Mouse (Mus musculus) lung, embryonic 15.5 days (tissue): ENCODE data around the gene Sgms1. TPM values are rescaled to one million over a fixed set of nuclear protein-coding genes. Genes with fewer than 3 reads are reported as not detected.

Source experiments
- ATAC-seq: fragments of 200-750 bp; cut with Nextera tagmentation; 2 replicates; pipeline ENCODE4 v1.8.0; 2017; ENCODE audit warnings: moderate number of reproducible peaks, borderline replicate concordance; ENCODE audit not compliant: low FRiP score, low TSS enrichment; ENCODE audit errors: extremely low read depth
- H3K27ac ChIP-seq: fragments of 300-500 bp; sonication (generic); 2 replicates; pipeline ENCODE4 v1.5.1; 2015; ENCODE audit warnings: moderate library complexity, mild to moderate bottlenecking, inconsistent platforms
- H3K27me3 ChIP-seq: fragments of 300-500 bp; sonication (generic); 2 replicates; pipeline ENCODE4 v1.6.1; 2015; ENCODE audit warnings: inconsistent platforms
- H3K36me3 ChIP-seq: fragments of 300-500 bp; sonication (generic); 2 replicates; pipeline ENCODE4 v1.6.1; 2015; ENCODE audit warnings: inconsistent platforms
- H3K4me1 ChIP-seq: fragments of 300-500 bp; sonication (generic); 2 replicates; pipeline ENCODE4 v1.6.1; 2015; ENCODE audit warnings: inconsistent platforms
- H3K4me2 ChIP-seq: fragments of 300-500 bp; sonication (generic); 2 replicates; pipeline ENCODE4 v1.6.1; 2015; ENCODE audit warnings: inconsistent platforms, mild to moderate bottlenecking, moderate library complexity
- H3K4me3 ChIP-seq: fragments of 300-500 bp; sonication (generic); 2 replicates; pipeline ENCODE4 v1.5.1; 2015; ENCODE audit warnings: mild to moderate bottlenecking, inconsistent platforms
- H3K9ac ChIP-seq: fragments of 300-500 bp; sonication (generic); 2 replicates; pipeline ENCODE4 v1.6.1; 2015; ENCODE audit warnings: inconsistent platforms
- H3K9me3 ChIP-seq: fragments of 300-500 bp; sonication (generic); 2 replicates; pipeline ENCODE4 v1.6.1; 2016; ENCODE audit warnings: inconsistent platforms
- WGBS: fragments of 180-500 bp; shearing (Covaris S2); methylation state at CpG from one replicate; pipeline ENCODE4 v1.1.7; 2015; 5-methylcytosine and 5-hydroxymethylcytosine counted together
- polyA plus RNA-seq: library from polyadenylated mRNA; unstranded; fragments of >200 nt; fragmentation: Nextera tagmentation; extraction: Ambion mirVana; gene quantifications from 2 replicates; pipeline ENCODE4 v1.2.1, GENCODE M21; 2015

Gene Sgms1
- polyA plus RNA-seq, 1 experiment from 2014 or later: 54.7 TPM

GRCm38 (mm10) chr19:32346624-32347341 lies 42.7 kb downstream of the Sgms1 start:
- no peak overlapping the region for H3K9ac ChIP-seq
- 70% methylated on average over 9 of the region's 9 CpGs for WGBS
- ATAC-seq: 0 out of 2 replicates have a peak, but pooled peaks have one; percentile 7
- H3K9me3 ChIP-seq: no peaks in the 10 kb centered on the region
- peaks cover 78% of the 10 kb centered on the region for H3K4me1 ChIP-seq
- 0 out of 2 replicates have a peak, but pooled peaks cover 2% of the 10 kb centered on the region for H3K36me3 ChIP-seq
- peak overlapping the region; percentile 5; the same call in 1 of the 2 replicates for H3K4me2 ChIP-seq
- H3K4me3 ChIP-seq: no peak overlapping the region
- peak overlapping the region; percentile 87 for H3K27ac ChIP-seq
- no peaks in the 10 kb centered on the region for H3K27me3 ChIP-seq

- no peak overlapping the region for H3K4me2 ChIP-seq
- no peak overlapping the region for H3K9ac ChIP-seq
- ATAC-seq: peak; percentile 87; the same call in 1 of the 2 replicates
- H3K36me3 ChIP-seq: 0 out of 2 replicates have a peak, but pooled peaks cover 2% of the 10 kb centered on the region
- peaks cover 82% of the 10 kb centered on the region for H3K4me1 ChIP-seq
- peak overlapping the region; percentile 87 for H3K27ac ChIP-seq
- no peaks in the 10 kb centered on the region for H3K9me3 ChIP-seq
- H3K4me3 ChIP-seq: no peak overlapping the region
- 9% methylated on average over 3 of the region's 3 CpGs for WGBS
- no peaks in the 10 kb centered on the region for H3K27me3 ChIP-seq
Observed at GRCm38 (mm10) chr19:32346176-32346575, 43.3 kb downstream of the Sgms1 start.

GRCm38 (mm10) chr19:32345181-32345745 lies 44.3 kb downstream of the Sgms1 start:
- H3K4me1 ChIP-seq: peaks cover 85% of the 10 kb centered on the region
- peak overlapping the region; percentile 87 for H3K27ac ChIP-seq

GRCm38 (mm10) chr19:32344738-32345121 lies 44.8 kb downstream of the Sgms1 start:
- 28% methylated on average over 4 of the region's 4 CpGs for WGBS

More at GRCm38 (mm10) chr19:32345181-32345745, 44.3 kb downstream of the Sgms1 start:
- Histone ChIP-seq H3K4me2 (no peak overlapping the region), H3K27me3 (no peaks in the 10 kb centered on the region), H3K9ac (no peak overlapping the region), H3K9me3 (no peaks in the 10 kb centered on the region), H3K4me3 (no peak overlapping the region), H3K36me3 (0 out of 2 replicates have a peak, but pooled peaks cover 2% of the 10 kb centered on the region)
- no peak for ATAC-seq
- WGBS: 73% methylated on average over 6 of the region's 6 CpGs

GRCm38 (mm10) chr19:32343937-32344737 lies 45.4 kb downstream of the Sgms1 start:
- 26% methylated on average over 17 of the region's 17 CpGs for WGBS
- Histone ChIP-seq H3K27ac (no peak overlapping the region), H3K4me1 (peaks cover 80% of the 10 kb centered on the region), H3K27me3 (no peaks in the 10 kb centered on the region), H3K36me3 (no peaks in the 10 kb centered on the region), H3K4me3 (no peak overlapping the region), H3K4me2 (peak overlapping the region; percentile 22; the same call in 1 of the 2 replicates), H3K9me3 (no peaks in the 10 kb centered on the region), H3K9ac (no peak overlapping the region)
- ATAC-seq: no peak

More at GRCm38 (mm10) chr19:32344738-32345121, 44.8 kb downstream of the Sgms1 start:
- no peak overlapping the region for H3K9ac ChIP-seq
- no peak overlapping the region for H3K4me3 ChIP-seq
- H3K36me3 ChIP-seq: no peaks in the 10 kb centered on the region
- ATAC-seq: no peak
- H3K27ac ChIP-seq: no peak overlapping the region
- no peaks in the 10 kb centered on the region for H3K9me3 ChIP-seq
- no peak overlapping the region for H3K4me2 ChIP-seq
- H3K27me3 ChIP-seq: no peaks in the 10 kb centered on the region
- H3K4me1 ChIP-seq: peaks cover 83% of the 10 kb centered on the region

- Histone ChIP-seq H3K36me3 (no peaks in the 10 kb centered on the region), H3K4me2 (no peak overlapping the region), H3K4me1 (peaks cover 75% of the 10 kb centered on the region), H3K27me3 (no peaks in the 10 kb centered on the region), H3K9ac (no peak overlapping the region), H3K4me3 (no peak overlapping the region), H3K9me3 (no peaks in the 10 kb centered on the region), H3K27ac (0 out of 2 replicates have a peak overlapping the region, but pooled peaks have one; percentile 19)
- no peak for ATAC-seq
- 76% methylated on average over 5 of the region's 5 CpGs for WGBS
Observed at GRCm38 (mm10) chr19:32342436-32342835, 47.1 kb downstream of the Sgms1 start.

- H3K27me3 ChIP-seq: no peaks in the 10 kb centered on the region
- 15% methylated on average over 2 of the region's 2 CpGs for WGBS
- ATAC-seq: 0 out of 2 replicates have a peak, but pooled peaks have one; percentile 6
- no peak overlapping the region for H3K27ac ChIP-seq
- H3K9me3 ChIP-seq: no peaks in the 10 kb centered on the region
- H3K4me1 ChIP-seq: peaks cover 64% of the 10 kb centered on the region
- H3K9ac ChIP-seq: no peak overlapping the region
- H3K4me3 ChIP-seq: no peak overlapping the region
- no peaks in the 10 kb centered on the region for H3K36me3 ChIP-seq
- H3K4me2 ChIP-seq: no peak overlapping the region
Observed at GRCm38 (mm10) chr19:32341091-32341490, 48.4 kb downstream of the Sgms1 start.

- no peak for ATAC-seq
- Histone ChIP-seq H3K9ac (no peak overlapping the region), H3K4me2 (no peak overlapping the region), H3K27me3 (no peaks in the 10 kb centered on the region), H3K4me3 (no peak overlapping the region), H3K36me3 (no peaks in the 10 kb centered on the region), H3K27ac (no peak overlapping the region), H3K4me1 (peaks cover 55% of the 10 kb centered on the region), H3K9me3 (no peaks in the 10 kb centered on the region)
- 90% methylated on average over 5 of the region's 5 CpGs for WGBS
Observed at GRCm38 (mm10) chr19:32340168-32340567, 49.3 kb downstream of the Sgms1 start.

GRCm38 (mm10) chr19:32337708-32338107 lies 51.8 kb downstream of the Sgms1 start:
- Histone ChIP-seq H3K4me2 (no peak overlapping the region), H3K4me1 (peaks cover 35% of the 10 kb centered on the region), H3K4me3 (no peak overlapping the region), H3K27me3 (no peaks in the 10 kb centered on the region), H3K9me3 (no peaks in the 10 kb centered on the region), H3K9ac (no peak overlapping the region), H3K27ac (peak overlapping the region; percentile 29), H3K36me3 (no peaks in the 10 kb centered on the region)
- no peak; the same call in 1 of the 2 replicates for ATAC-seq
- 18% methylated on average over 6 of the region's 6 CpGs for WGBS

- ATAC-seq: no peak
- H3K4me2 ChIP-seq: no peak overlapping the region
- H3K9me3 ChIP-seq: no peaks in the 10 kb centered on the region
- no peak overlapping the region for H3K9ac ChIP-seq
- H3K27ac ChIP-seq: no peak overlapping the region
- H3K4me1 ChIP-seq: peaks cover 18% of the 10 kb centered on the region
- no peak overlapping the region for H3K4me3 ChIP-seq
- WGBS: 88% methylated on average over 2 of the region's 2 CpGs
- no peaks in the 10 kb centered on the region for H3K27me3 ChIP-seq
- no peaks in the 10 kb centered on the region for H3K36me3 ChIP-seq
Observed at GRCm38 (mm10) chr19:32334751-32335150, 54.8 kb downstream of the Sgms1 start.

- H3K27ac ChIP-seq: no peak overlapping the region
- no peak overlapping the region for H3K9ac ChIP-seq
- no peaks in the 10 kb centered on the region for H3K36me3 ChIP-seq
- no peaks in the 10 kb centered on the region for H3K27me3 ChIP-seq
- H3K4me3 ChIP-seq: no peak overlapping the region
- WGBS: 73% methylated on average over 4 of the region's 4 CpGs
- ATAC-seq: no peak
- H3K4me1 ChIP-seq: peaks cover 16% of the 10 kb centered on the region
- H3K9me3 ChIP-seq: no peaks in the 10 kb centered on the region
- H3K4me2 ChIP-seq: no peak overlapping the region
Observed at GRCm38 (mm10) chr19:32333544-32333943, 56.0 kb downstream of the Sgms1 start.
